Mouse (Mus musculus) testis, postnatal 10 days (tissue): ENCODE data around the gene Lbhd1.
A peak's percentile ranks its signal among the peaks of the same experiment; 100 is the strongest.
"Not testable (repeated sequence)": the region's sequence is repeated elsewhere in the genome, so short reads cannot be mapped to it uniquely, and the experiment has no call there.

Experiments used
- DNase-seq: peaks from one replicate; pipeline ENCODE4 v3.0.0; 2021; ENCODE audit warnings: low spot score

The Lbhd1 gene

GRCm38 (mm10) chr19:8883616-8884015 lies at the start of gene Lbhd1, which contains the start of gene Gm49403:
TSS of gene Lbhd1 (plus strand) at chr19:8883732.
TSS of gene Gm49403 (plus strand) at chr19:8883930.
- no peak for DNase-seq

- DNase-seq: not testable (repeated sequence)
Measured at GRCm38 (mm10) chr19:8836327-8836726, 47.2 kb upstream of the Lbhd1 start.

GRCm38 (mm10) chr19:8837251-8837791 lies 46.2 kb upstream of the Lbhd1 start, which contains the start of gene Bscl2:
TSS of gene Bscl2 (plus strand) at chr19:8837467.
- peak; percentile 88 for DNase-seq

GRCm38 (mm10) chr19:8838041-8838730 lies 45.3 kb upstream of the Lbhd1 start:
- peak; percentile 77 for DNase-seq

GRCm38 (mm10) chr19:8839103-8839907 lies 44.2 kb upstream of the Lbhd1 start, which contains the start of gene Gng3:
TSS of gene Gng3 (minus strand) at chr19:8839194.
- DNase-seq: no peak

- peak; percentile 78 for DNase-seq
Measured at GRCm38 (mm10) chr19:8839908-8840791, 43.4 kb upstream of the Lbhd1 start.

- DNase-seq: no peak
Measured at GRCm38 (mm10) chr19:8841012-8841411, 42.5 kb upstream of the Lbhd1 start.

GRCm38 (mm10) chr19:8842961-8843360 lies 40.6 kb upstream of the Lbhd1 start:
- DNase-seq: no peak

GRCm38 (mm10) chr19:8844371-8845129 lies 39.0 kb upstream of the Lbhd1 start:
- peak; percentile 93 for DNase-seq

GRCm38 (mm10) chr19:8848356-8848755 lies 35.2 kb upstream of the Lbhd1 start:
- DNase-seq: no peak

- DNase-seq: no peak
Measured at GRCm38 (mm10) chr19:8850402-8850901, 33.1 kb upstream of the Lbhd1 start, which contains the start of gene Lrrn4cl. TSS of gene Lrrn4cl (plus strand) at chr19:8850768.

GRCm38 (mm10) chr19:8851639-8852038 lies 31.9 kb upstream of the Lbhd1 start:
- no peak for DNase-seq

- DNase-seq: no peak
Measured at GRCm38 (mm10) chr19:8852236-8852928, 31.1 kb upstream of the Lbhd1 start.

- DNase-seq: no peak
Measured at GRCm38 (mm10) chr19:8853117-8853516, 30.4 kb upstream of the Lbhd1 start.

GRCm38 (mm10) chr19:8857689-8858088 lies 25.8 kb upstream of the Lbhd1 start:
- peak; percentile 80 for DNase-seq

GRCm38 (mm10) chr19:8859018-8859417 lies 24.5 kb upstream of the Lbhd1 start:
- no peak for DNase-seq

- DNase-seq: no peak
Measured at GRCm38 (mm10) chr19:8864265-8864664, 19.3 kb upstream of the Lbhd1 start.

GRCm38 (mm10) chr19:8870381-8870780 lies 13.2 kb upstream of the Lbhd1 start:
- not testable (repeated sequence) for DNase-seq

- no peak for DNase-seq
Measured at GRCm38 (mm10) chr19:8870838-8871237, 12.7 kb upstream of the Lbhd1 start.
